Mouse (Mus musculus) inflammation-experienced regulatory T-cells, adult 6 months (primary cell): ENCODE data around the gene Tsr3. TPM values are rescaled to one million over a fixed set of nuclear protein-coding genes. Genes with fewer than 3 reads are reported as not detected.

Experiments
- ATAC-seq: one replicate; pipeline ENCODE4 v1.8.0; 2017
- polyA plus RNA-seq, 3 experiments: library from polyadenylated mRNA; unstranded; fragments of 100-300 nt; shearing (Covaris generic); gene quantifications; one replicate each; pipeline ENCODE4 v1.2.1; 2017

The Tsr3 gene
- polyA plus RNA-seq, 3 experiments from 2014 or later: 30.9 to 35.3 (median 31.4) TPM

- ATAC-seq: no peak
These were observed 4.3 kb downstream of the Tsr3 start for GRCm38 (mm10) chr17:25244239-25244638.

- no peak for ATAC-seq
These were observed 8.2 kb downstream of the Tsr3 start for GRCm38 (mm10) chr17:25248033-25248750.

DNA sequence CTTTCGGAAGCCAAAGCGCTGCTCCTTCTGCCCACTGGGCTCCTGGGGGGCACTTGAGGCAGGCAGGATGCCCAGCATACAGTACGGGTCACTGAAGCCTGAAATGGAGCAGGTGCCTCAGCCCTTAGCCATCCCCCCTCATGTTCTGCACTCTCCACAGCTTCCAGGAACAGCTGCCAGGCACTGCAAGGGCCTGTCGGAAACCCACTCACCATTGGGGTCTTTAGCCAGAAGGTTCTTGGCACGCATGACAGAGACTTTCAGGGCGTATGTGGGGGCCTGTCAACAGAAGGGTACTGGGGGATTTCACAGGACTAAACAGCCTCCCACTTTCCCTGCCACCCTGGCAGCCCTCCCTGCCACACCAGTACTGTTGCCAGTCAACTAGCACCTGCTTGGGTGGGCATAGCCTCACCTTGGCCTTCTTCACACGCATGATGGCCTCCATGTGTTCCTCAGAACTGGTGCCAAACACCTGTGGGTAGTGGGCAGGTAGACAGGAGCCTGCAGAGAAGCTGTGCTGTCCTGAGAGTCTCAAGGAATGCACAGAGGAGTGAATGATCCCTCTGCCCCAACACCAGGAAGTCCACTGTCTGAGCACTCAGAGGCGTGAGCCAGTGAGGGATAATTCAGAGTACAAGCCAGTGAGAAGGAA lies 10.3 kb downstream of the Tsr3 start:
- no peak for ATAC-seq

- ATAC-seq: no peak
These were observed 12.7 kb downstream of the Tsr3 start for GRCm38 (mm10) chr17:25252643-25253042.

- no peak for ATAC-seq
These were observed 13.8 kb downstream of the Tsr3 start for GRCm38 (mm10) chr17:25253760-25254159.

DNA sequence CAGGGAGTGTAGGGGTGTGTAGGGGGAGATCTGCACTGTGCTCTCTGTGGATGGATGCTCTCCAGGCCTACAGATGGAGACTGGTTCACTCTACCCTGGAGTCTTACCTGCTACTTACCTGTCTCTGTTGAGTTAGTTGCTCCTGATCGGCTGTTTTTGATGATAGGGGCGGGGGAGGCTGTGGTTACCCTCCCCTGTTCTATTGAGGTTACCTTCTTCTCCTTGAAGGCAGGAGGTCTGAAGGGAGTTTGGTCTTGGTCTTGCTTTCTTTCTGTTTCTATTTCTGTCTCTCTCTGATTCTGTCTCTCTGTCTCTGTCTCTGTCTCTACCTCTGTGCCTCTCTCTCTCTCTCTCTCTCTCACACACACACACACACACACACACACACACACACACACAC lies 15.1 kb downstream of the Tsr3 start:
- peak; percentile 56 for ATAC-seq

GRCm38 (mm10) chr17:25256140-25256754 lies 16.3 kb downstream of the Tsr3 start, which contains the start of gene Baiap3:
Gene Baiap3, minus strand, starts transcription at chr17:25256364.
- no peak for ATAC-seq

GRCm38 (mm10) chr17:25257804-25258261 lies 17.9 kb downstream of the Tsr3 start:
- ATAC-seq: peak; percentile 75

DNA sequence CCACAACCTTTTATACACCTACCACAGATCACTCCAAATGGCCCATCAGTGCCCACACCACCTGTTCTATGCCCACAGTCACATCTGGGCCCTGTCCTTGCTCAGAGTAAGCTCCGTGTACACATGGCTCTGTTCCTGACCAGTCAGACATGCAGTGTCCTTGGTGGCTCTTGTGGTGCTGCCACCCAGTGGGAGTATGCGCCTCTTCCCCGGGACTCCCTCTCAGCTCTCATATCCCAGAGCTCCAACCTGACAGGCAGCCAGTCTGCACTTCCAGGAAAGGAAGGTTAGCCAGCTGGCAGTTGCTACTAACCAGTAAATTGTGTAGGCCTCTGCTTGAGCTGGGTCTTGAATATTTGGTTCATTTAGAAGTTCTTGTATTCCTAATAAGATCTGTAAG lies 24.5 kb downstream of the Tsr3 start:
- no peak for ATAC-seq

DNA sequence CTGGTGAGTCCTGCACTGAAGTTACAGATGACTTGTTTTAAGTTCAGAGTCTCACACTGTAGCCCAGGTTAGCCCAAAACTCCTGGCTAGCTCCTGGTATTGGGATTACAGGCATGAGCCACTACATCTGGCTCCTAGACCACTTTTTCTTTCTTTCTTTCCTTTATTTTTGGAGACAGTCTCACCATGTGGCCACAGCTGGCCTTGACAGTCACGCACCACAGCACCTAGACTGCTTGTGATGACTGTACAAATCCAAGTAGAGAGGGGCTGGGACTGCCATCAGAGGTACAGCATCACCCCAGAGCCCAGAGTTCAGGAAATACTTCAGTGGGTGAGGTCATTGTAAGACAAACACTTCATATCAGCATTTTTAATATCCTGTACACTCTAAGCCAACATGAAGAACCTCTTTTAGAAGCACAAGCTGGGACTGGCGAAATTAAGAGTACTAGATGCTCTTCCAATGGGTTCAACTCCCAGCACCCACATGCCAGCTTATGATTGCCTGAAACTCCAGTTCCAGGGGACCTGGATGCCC lies 30.9 kb downstream of the Tsr3 start:
- ATAC-seq: no peak

DNA sequence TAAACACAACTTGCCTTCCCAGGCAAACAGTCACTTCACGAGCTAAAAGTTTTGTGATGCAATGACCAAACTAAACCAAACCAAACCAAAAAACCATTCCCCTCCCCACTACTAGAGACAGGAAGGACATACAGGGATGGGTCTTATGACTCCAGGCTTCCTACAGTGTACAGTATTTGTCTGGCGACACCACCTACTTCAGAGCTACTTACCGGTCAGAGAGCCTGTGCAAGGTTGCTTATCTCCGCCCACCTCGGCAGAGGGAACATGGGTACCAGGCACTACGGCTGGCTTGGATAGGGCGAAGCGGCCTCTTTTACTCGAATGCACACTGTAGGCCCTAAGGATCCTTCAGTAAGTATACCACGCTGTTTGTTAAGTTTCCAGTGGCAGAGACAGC lies 32.4 kb downstream of the Tsr3 start:
- ATAC-seq: no peak

- ATAC-seq: peak; percentile 73
These were observed 33.2 kb downstream of the Tsr3 start for GRCm38 (mm10) chr17:25272951-25273705.

GRCm38 (mm10) chr17:25273706-25274501 lies 33.9 kb downstream of the Tsr3 start:
- peak; percentile 79 for ATAC-seq

DNA sequence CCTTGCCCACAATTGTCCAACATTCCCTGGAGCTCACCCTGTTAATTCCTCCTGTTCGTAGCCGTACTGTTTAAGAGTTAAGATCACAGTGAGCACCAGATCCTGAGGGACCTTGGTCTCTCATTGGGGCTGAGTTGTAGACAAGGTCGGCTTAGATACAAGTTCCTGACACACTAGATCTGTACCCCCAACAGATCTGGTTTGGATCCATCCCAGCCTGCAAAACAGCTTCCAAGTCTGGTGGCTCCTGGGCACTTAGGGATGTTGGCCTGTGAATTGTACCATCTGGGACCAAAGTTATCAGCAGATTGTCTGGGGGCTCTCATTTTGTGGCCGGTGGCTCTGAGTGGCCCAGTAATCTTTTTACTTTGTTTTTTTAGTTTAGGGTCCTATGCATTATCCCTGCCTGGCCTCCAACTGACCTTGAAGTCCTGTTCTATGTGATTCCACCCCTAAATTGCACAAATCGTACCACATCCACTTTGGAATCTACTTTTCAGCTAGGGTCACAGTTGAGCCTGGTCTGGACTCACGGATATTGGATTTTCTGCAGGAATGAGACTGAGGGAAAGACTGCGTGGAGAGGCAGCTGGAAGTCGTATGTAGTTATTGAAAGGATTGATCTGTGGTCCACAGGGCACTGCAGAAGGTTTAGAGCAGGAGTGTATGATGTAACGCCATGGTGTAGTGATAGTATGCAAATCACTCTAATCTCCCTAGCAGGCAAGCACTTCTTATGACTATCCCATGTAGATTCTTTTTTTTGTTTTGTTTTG lies 34.8 kb downstream of the Tsr3 start, which contains the start of gene Ube2i:
Gene Ube2i (minus strand): TSS at position 52 of the 776 bp plus-strand sequence.
- ATAC-seq: no peak

GRCm38 (mm10) chr17:25275833-25276232 lies 35.9 kb downstream of the Tsr3 start:
- no peak for ATAC-seq

GRCm38 (mm10) chr17:25282133-25282532 lies 42.2 kb downstream of the Tsr3 start:
- peak; percentile 43 for ATAC-seq

DNA sequence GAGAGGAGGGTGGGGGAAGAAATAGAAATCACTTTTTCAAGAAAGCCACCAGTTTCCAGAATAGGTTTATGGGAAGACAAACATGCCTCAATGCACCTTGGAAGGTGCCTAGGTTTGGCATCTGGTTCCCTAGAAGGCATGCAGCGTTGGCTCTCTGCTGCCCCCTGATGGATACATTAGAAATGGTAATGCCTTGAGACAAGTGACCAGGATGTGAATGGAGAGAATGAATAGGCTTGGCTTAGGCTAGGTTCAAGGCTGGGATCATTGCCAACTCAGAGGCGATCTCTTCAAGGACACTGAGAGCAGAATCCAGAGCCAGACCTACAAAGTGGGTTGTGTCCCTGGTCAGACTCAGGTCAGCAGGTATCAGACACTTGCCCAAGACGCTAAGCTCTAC lies 45.1 kb downstream of the Tsr3 start:
- ATAC-seq: peak; percentile 52

DNA sequence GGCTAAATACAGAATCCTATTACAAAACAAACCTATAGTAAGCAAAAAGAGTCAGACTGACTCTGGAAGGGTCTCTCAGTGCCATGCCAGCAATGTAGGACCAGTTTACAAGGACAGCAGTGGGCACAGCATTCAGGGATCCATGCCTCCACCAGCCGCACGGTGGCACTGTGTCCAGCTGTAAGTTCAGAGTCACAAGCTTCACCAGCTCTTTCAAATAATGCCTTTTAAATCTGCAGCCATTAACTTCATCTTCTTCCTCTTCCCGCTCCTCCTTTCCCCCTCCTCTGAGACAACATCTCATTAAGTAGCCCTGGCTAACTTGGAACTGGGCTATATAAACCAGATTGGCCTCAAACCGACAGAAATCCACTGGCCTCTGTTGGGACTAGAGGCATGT lies 48.9 kb downstream of the Tsr3 start:
- no peak for ATAC-seq

GRCm38 (mm10) chr17:25290411-25290810 lies 50.4 kb downstream of the Tsr3 start:
- ATAC-seq: no peak
